Mouse (Mus musculus): Measurements from ENCODE around the gene Lmtk2. TPM values are rescaled to one million over a fixed set of nuclear protein-coding genes. Genes with fewer than 3 reads are reported as not detected.

Lmtk2 gene
- 8.8 and 9.1 TPM in 2 replicates for polyA plus RNA-seq (2016; fragmentation: Nextera tagmentation; extraction: Ambion mirVana)

DNA sequence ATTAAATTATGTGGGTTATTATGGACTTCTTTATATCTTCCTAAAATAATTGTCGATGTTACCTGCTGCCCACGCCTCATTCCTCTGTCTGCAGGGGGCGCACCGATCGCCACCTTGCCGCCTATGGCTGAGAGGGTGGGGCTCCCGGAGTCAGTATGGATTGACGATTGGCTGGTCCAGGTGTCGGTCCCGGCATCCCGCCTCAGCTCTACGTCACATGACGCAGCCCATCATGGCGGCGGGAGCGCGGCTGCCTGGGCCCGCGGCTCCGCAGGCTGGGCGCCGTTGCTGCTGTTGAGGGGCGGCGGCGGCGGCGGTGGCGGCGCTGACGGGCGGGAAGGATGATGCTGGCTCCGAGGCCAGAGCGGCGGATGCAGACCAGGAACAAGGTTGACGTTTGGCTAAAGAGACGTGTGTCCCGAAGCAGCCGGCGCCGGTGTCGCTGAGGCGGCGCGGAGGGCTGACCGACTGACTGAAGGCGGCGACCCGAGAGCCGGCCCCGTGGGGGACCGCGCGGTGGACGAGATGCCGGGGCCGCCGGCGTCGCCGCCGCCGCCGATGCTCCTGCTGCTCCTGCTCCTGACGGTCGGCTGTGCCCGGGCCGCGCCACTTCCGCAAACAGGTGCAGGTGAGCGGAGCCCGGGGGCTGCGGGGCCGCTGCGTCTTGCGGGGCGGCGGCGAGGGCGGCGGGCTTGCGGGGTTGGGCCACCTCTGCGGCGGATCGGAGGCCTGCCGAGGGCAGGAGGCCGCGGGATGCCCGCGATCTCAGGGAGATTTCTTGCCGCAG, at the start of gene Lmtk2:
Lmtk2 (plus strand) TSS at position 288 of the 787 bp plus-strand sequence.
- peak within 1 kb of the TSS; percentile 71 for H3K4me2 ChIP-seq (replicated peaks)
- peaks cover 8% of the 10 kb centered on the region; the same call in 1 of the 2 replicates for H3K27me3 ChIP-seq
- no peaks in the 10 kb centered on the region for H3K9me3 ChIP-seq
- H3K4me3 ChIP-seq: peak within 1 kb of the TSS; percentile 100
- peaks cover 16% of the 10 kb centered on the region for H3K4me1 ChIP-seq
- H3K9ac ChIP-seq (replicated peaks): peak within 1 kb of the TSS; percentile 95
- H3K36me3 ChIP-seq: no peaks in the 10 kb centered on the region
- peak; percentile 100 for ATAC-seq (ENCODE audit: low FRiP score, low read depth)
- WGBS: under 1% methylated on average over 67 of the region's 90 CpGs
- H3K27ac ChIP-seq (replicated peaks): peak within 1 kb of the TSS; percentile 88

DNA sequence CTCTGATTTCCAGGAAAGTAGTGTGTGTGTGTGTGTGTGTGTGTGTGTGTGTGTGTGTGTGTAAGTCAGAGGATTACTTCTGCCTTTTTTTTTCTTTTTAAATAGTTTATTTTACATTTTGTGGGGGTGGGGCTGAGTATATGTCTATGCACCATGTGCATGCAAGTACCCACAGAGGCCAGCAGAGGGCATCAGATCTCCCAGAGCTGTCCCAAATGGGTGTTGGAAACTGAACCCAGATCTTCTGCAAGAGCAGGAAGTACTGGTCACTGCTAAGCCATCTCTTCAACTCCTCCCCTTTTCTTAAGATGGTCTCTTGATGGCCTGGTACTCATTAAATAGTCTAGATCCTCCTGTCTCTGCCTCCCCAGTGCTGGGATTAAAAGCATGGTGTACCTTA, 49.0 kb upstream of the Lmtk2 start:
- Histone ChIP-seq H3K27me3 (no peaks in the 10 kb centered on the region), H3K27ac (replicated peaks) (no peak overlapping the region), H3K4me3 (no peak overlapping the region), H3K36me3 (no peaks in the 10 kb centered on the region), H3K4me1 (peaks cover 7% of the 10 kb centered on the region; the same call in 1 of the 2 replicates), H3K4me2 (replicated peaks) (no peak overlapping the region), H3K9me3 (no peaks in the 10 kb centered on the region), H3K9ac (replicated peaks) (no peak overlapping the region)
- no peak for ATAC-seq (ENCODE audit: low FRiP score, low read depth)

- no peaks in the 10 kb centered on the region for H3K36me3 ChIP-seq
- H3K27ac ChIP-seq (replicated peaks): no peak overlapping the region
- H3K27me3 ChIP-seq: no peaks in the 10 kb centered on the region
- 50% methylated on average over 3 of the region's 3 CpGs for WGBS
- H3K9ac ChIP-seq (replicated peaks): no peak overlapping the region
- ATAC-seq (ENCODE audit: low FRiP score, low read depth): no peak
- H3K4me2 ChIP-seq (replicated peaks): no peak overlapping the region
- H3K9me3 ChIP-seq: no peaks in the 10 kb centered on the region
- peaks cover 4% of the 10 kb centered on the region; the same call in 1 of the 2 replicates for H3K4me1 ChIP-seq
- no peak overlapping the region for H3K4me3 ChIP-seq
These were observed 46.8 kb upstream of the Lmtk2 start for GRCm38 (mm10) chr5:144053450-144053849.

DNA sequence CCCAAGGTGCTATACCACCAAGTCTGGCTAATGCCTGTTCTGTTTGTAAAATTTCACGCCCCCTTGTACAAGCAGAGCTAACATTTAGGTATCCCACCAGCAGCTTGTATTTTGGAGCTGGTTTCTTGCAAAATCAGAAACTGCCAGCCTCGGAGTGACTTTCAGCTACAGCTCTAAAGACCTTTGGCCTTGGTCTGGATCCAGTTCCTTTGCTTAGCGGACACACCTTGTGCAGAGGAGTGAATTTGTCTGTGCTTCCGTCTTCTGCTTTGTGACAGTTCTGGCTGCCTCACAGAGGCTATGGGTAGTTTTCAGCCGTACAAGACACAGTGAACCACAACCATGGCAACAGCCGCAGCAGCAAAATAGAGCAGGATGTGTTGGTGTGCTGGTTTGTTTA, 45.9 kb upstream of the Lmtk2 start:
- Histone ChIP-seq H3K4me3 (no peak overlapping the region), H3K4me2 (replicated peaks) (no peak overlapping the region), H3K27ac (replicated peaks) (no peak overlapping the region), H3K36me3 (no peaks in the 10 kb centered on the region), H3K27me3 (no peaks in the 10 kb centered on the region), H3K9me3 (no peaks in the 10 kb centered on the region), H3K9ac (replicated peaks) (no peak overlapping the region), H3K4me1 (peaks cover 4% of the 10 kb centered on the region; the same call in 1 of the 2 replicates)
- ATAC-seq (ENCODE audit: low FRiP score, low read depth): no peak
- 91% methylated on average over 6 of the region's 6 CpGs for WGBS

DNA sequence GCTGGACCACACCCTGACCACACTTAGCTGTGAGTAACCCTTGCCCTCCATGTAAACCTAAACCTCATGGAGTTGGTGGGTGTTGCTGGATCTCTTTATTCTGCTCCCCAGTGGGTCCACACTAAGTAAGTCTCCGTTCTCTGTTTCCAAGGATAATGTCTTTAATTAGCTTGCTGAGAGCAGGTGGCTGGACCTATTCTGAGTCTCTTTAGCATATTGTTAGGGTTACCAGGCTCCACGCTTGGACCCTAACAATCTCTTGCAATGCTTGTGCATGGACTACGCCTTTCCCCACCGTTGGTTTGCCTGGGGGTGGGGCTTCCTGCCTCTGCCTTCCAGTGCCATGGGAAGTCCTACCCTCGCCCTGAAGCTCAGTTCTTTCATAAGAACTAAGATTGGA, 36.1 kb upstream of the Lmtk2 start:
- no peaks in the 10 kb centered on the region for H3K36me3 ChIP-seq
- H3K27me3 ChIP-seq: no peaks in the 10 kb centered on the region
- H3K9ac ChIP-seq (replicated peaks): no peak overlapping the region
- 56% methylated on average over 5 of the region's 5 CpGs for WGBS
- H3K27ac ChIP-seq (replicated peaks): no peak overlapping the region
- no peak for ATAC-seq (ENCODE audit: low FRiP score, low read depth)
- no peaks in the 10 kb centered on the region for H3K9me3 ChIP-seq
- H3K4me2 ChIP-seq (replicated peaks): no peak overlapping the region
- H3K4me3 ChIP-seq: no peak overlapping the region
- H3K4me1 ChIP-seq: no peaks in the 10 kb centered on the region

GRCm38 (mm10) chr5:144066036-144066435, 34.2 kb upstream of the Lmtk2 start:
- no peak overlapping the region for H3K4me3 ChIP-seq
- no peaks in the 10 kb centered on the region for H3K9me3 ChIP-seq
- no peak overlapping the region for H3K27ac ChIP-seq (replicated peaks)
- WGBS: 71% methylated on average over 2 of the region's 2 CpGs
- H3K36me3 ChIP-seq: no peaks in the 10 kb centered on the region
- H3K9ac ChIP-seq (replicated peaks): no peak overlapping the region
- H3K4me2 ChIP-seq (replicated peaks): no peak overlapping the region
- H3K27me3 ChIP-seq: no peaks in the 10 kb centered on the region
- no peak for ATAC-seq (ENCODE audit: low FRiP score, low read depth)
- no peaks in the 10 kb centered on the region for H3K4me1 ChIP-seq

DNA sequence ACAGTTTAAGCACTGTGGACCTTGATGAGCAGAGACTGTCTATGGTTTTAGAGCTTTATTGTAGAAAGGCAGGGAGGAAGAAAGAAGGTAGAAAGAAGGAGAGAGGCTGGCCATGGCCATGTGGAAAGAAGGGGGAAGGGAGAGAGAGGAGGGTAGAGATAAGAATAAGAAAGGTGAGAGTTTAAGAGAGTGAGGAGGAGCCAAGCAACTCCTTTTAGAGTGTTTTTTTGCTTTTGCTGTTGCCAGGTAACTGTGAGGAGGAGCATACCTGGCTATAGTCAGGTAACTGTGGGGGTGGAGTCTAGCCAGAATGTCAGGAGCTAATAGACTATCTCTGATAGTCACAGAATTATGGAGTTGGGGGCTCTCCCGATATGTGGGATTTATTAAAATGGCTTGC, 30.2 kb upstream of the Lmtk2 start:
- no peak overlapping the region for H3K9ac ChIP-seq (replicated peaks)
- no peak overlapping the region for H3K4me3 ChIP-seq
- no peak for ATAC-seq (ENCODE audit: low FRiP score, low read depth)
- no peaks in the 10 kb centered on the region for H3K9me3 ChIP-seq
- H3K4me2 ChIP-seq (replicated peaks): no peak overlapping the region
- no peak overlapping the region for H3K27ac ChIP-seq (replicated peaks)
- H3K27me3 ChIP-seq: no peaks in the 10 kb centered on the region
- no peaks in the 10 kb centered on the region for H3K36me3 ChIP-seq
- 95% methylated on average over 1 of the region's 1 CpGs for WGBS
- H3K4me1 ChIP-seq: no peaks in the 10 kb centered on the region

DNA sequence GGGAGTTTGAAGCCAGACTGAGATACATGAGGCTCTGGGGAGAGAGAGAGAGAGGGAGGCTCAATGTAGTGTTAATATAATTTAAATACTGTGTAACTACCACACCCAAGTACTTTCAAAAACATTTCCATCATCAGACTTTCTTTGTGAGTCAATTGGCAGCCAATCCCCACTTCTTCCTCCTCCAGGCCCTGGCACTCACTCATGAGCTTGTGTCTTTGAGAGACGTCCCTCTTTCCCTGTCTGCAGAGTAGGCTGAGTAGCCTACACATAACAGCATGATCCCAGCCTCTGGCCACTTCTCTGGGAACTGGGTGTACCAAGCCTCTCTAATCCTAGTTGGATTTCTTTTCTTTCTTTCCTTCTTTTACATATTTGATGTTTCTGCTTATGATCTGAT, 29.0 kb upstream of the Lmtk2 start:
- no peak for ATAC-seq (ENCODE audit: low FRiP score, low read depth)
- no peak overlapping the region for H3K9ac ChIP-seq (replicated peaks)
- H3K36me3 ChIP-seq: no peaks in the 10 kb centered on the region
- 47% methylated on average over 1 of the region's 1 CpGs for WGBS
- H3K9me3 ChIP-seq: no peaks in the 10 kb centered on the region
- H3K27me3 ChIP-seq: no peaks in the 10 kb centered on the region
- H3K4me2 ChIP-seq (replicated peaks): no peak overlapping the region
- H3K4me3 ChIP-seq: no peak overlapping the region
- H3K4me1 ChIP-seq: no peaks in the 10 kb centered on the region
- H3K27ac ChIP-seq (replicated peaks): no peak overlapping the region

DNA sequence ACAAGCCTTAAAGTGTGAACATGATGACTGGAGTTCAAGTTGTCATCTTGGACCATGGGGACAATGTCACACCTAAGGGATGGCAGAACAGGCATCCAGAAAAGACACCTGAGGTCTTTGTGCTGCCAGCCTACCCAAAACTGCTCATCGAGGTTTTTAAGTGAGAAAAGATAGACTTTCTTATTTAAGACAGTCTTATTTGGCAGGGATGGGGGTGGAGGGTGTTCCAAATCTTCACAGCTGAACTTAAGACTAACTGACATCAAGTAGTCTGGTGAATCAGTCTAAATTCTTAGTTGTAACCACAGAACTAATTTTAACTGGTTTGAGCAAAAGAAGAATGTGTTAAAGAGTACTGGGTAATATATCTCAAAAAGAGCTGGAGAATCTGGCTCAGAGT, 22.7 kb upstream of the Lmtk2 start:
- Histone ChIP-seq H3K27ac (replicated peaks) (no peak overlapping the region), H3K36me3 (no peaks in the 10 kb centered on the region), H3K9ac (replicated peaks) (no peak overlapping the region), H3K4me2 (replicated peaks) (no peak overlapping the region), H3K4me1 (no peaks in the 10 kb centered on the region), H3K9me3 (no peaks in the 10 kb centered on the region), H3K27me3 (no peaks in the 10 kb centered on the region), H3K4me3 (no peak overlapping the region)
- 53% methylated on average over 1 of the region's 1 CpGs for WGBS
- no peak for ATAC-seq (ENCODE audit: low FRiP score, low read depth)

- no peaks in the 10 kb centered on the region for H3K9me3 ChIP-seq
- H3K27me3 ChIP-seq: no peaks in the 10 kb centered on the region
- H3K4me1 ChIP-seq: no peaks in the 10 kb centered on the region
- H3K9ac ChIP-seq (replicated peaks): no peak overlapping the region
- no peak overlapping the region for H3K27ac ChIP-seq (replicated peaks)
- H3K4me3 ChIP-seq: no peak overlapping the region
- no peak overlapping the region for H3K4me2 ChIP-seq (replicated peaks)
- no peaks in the 10 kb centered on the region for H3K36me3 ChIP-seq
- no peak for ATAC-seq (ENCODE audit: low FRiP score, low read depth)
- whole genome bisulfite sequencing: 56% methylated on average over 2 of the region's 2 CpGs
These were observed 19.4 kb upstream of the Lmtk2 start for GRCm38 (mm10) chr5:144080886-144081285.

DNA sequence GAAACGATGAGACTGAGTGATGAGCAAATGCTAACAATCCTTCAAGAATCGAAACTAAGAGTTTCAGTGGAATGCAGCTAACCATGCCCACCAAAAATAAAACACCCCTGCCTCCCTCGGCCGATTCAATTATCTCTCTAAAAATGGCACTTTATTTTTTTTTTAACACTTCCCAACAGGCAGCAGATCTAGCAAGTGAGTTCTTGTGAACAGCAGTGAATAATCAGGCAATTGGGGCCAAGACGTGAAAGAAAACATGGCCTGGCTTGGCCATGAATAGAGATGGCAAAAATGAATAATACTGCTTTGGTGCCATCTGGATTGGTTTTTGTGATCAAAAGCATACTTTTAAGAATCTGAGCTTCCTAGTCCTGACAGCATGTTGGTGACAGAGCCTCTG, 18.2 kb upstream of the Lmtk2 start:
- no peak overlapping the region for H3K9ac ChIP-seq (replicated peaks)

GRCm38 (mm10) chr5:144083521-144083920, 16.7 kb upstream of the Lmtk2 start:
- H3K4me2 ChIP-seq (replicated peaks): no peak overlapping the region
- no peaks in the 10 kb centered on the region for H3K9me3 ChIP-seq
- H3K36me3 ChIP-seq: no peaks in the 10 kb centered on the region
- H3K9ac ChIP-seq (replicated peaks): no peak overlapping the region
- no peak for ATAC-seq (ENCODE audit: low FRiP score, low read depth)
- H3K27ac ChIP-seq (replicated peaks): no peak overlapping the region
- H3K4me1 ChIP-seq: no peaks in the 10 kb centered on the region
- WGBS: 92% methylated on average over 2 of the region's 2 CpGs
- H3K4me3 ChIP-seq: no peak overlapping the region
- H3K27me3 ChIP-seq: no peaks in the 10 kb centered on the region

More for the DNA sequence above, 18.2 kb upstream of the Lmtk2 start:
- no peaks in the 10 kb centered on the region for H3K36me3 ChIP-seq
- H3K4me1 ChIP-seq: no peaks in the 10 kb centered on the region
- WGBS: 88% methylated on average over 5 of the region's 5 CpGs
- H3K27me3 ChIP-seq: no peaks in the 10 kb centered on the region
- ATAC-seq (ENCODE audit: low FRiP score, low read depth): no peak
- H3K4me3 ChIP-seq: no peak overlapping the region
- no peak overlapping the region for H3K27ac ChIP-seq (replicated peaks)
- H3K4me2 ChIP-seq (replicated peaks): no peak overlapping the region
- no peaks in the 10 kb centered on the region for H3K9me3 ChIP-seq

DNA sequence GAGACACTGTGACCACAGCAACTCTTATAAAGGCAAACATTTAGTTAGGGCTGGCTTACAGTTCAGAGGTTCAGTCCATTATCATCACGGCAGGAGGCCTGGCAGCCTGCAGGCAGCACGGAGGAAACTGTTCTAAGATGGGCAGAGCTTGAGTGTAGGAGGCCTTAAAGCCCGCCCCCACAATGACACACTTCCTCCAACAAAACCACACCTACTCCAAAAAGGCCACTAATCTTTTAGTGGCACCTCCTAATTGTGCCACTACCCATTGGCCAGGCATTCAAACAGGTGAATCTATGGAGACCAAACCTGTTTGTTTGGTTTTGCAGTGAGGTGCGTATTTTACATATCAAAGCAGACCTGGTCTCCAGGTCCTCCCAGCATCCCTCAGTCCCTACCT, 16.0 kb upstream of the Lmtk2 start:
- Histone ChIP-seq H3K9ac (replicated peaks) (no peak overlapping the region), H3K27me3 (no peaks in the 10 kb centered on the region), H3K4me1 (no peaks in the 10 kb centered on the region), H3K9me3 (no peaks in the 10 kb centered on the region), H3K4me3 (no peak overlapping the region), H3K4me2 (replicated peaks) (no peak overlapping the region), H3K27ac (replicated peaks) (no peak overlapping the region), H3K36me3 (no peaks in the 10 kb centered on the region)
- ATAC-seq (ENCODE audit: low FRiP score, low read depth): no peak
- WGBS: 65% methylated on average over 4 of the region's 4 CpGs

Data from midbrain, embryonic 12.5 days (tissue).